Mouse (Mus musculus): ENCODE results near the gene Schip1.

Gene Schip1

GRCm38 (mm10) chr3:68555087-68555662 lies 490.6 kb downstream of the Schip1 start:
- DNase-seq (ENCODE audit: low read depth, low spot score): no peak

- peak; percentile 55 for DNase-seq (ENCODE audit: low read depth, low spot score)
Observed at GRCm38 (mm10) chr3:68556891-68557290, 492.3 kb downstream of the Schip1 start.

- no peak for DNase-seq (ENCODE audit: low read depth, low spot score)
Observed at GRCm38 (mm10) chr3:68558744-68559143, 494.1 kb downstream of the Schip1 start.

DNA sequence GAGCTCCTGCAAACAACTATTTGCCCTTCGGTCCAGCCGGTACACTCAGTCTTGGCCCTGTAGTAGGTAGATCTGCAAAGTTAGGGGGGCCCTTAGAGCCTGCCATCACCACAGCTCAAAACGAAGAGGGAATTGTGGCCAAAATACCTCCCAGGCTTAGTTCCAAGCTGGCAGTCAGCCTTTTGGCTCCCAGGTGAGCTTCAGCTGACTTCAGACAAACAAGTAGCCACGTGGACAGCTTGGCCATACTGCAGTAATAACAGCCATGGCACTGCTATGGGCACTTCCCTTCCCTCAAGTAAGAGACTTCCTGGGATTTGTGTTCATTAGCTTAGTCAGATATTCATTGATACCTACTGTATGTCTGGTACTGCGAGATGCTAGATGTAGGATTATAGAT lies 495.5 kb downstream of the Schip1 start:
- no peak for DNase-seq (ENCODE audit: low read depth, low spot score)

- DNase-seq (ENCODE audit: low read depth, low spot score): peak; percentile 44
Observed at GRCm38 (mm10) chr3:68562838-68563237, 498.2 kb downstream of the Schip1 start.

DNA sequence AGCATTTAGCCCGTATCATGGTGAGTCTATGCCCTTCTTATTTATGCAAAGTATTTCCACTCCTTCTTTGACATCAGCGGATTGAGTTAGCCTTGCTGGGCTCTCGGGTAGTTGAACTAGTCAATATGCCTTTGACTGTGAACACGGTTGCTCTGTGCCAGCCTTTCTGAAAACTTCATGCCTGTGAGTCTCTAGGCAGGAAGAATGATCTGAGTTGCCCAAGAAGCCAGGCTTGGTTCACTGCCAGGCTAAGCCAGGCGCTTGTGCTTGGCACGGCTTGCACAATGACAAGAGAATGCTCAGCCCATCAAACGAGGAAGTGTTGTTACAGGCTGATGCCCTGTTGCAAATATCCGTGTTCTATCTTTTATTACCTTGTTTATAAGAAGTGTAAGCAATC lies 499.3 kb downstream of the Schip1 start:
- peak; percentile 17 for DNase-seq (ENCODE audit: low read depth, low spot score)

GRCm38 (mm10) chr3:68564978-68565674 lies 500.5 kb downstream of the Schip1 start:
- peak; percentile 43 for DNase-seq (ENCODE audit: low read depth, low spot score)

DNA sequence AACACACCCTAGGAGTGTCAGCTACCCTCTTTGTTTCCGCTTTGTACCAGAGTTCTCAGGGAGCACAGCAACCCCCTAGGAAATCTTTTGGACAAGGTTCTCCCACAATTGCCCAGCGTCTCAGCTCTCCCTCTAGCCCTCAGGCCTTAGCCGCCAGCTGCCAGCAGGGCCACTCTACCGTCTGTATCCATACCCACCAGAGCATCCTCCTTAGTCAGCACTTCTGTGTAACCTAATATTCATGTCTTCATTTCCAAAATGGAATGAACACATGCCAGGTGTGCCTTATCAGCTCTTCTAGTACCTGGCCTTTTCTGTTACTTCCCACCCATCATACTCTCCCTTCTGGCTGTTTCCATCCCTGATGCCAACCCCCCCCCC lies 501.1 kb downstream of the Schip1 start:
- no peak for DNase-seq (ENCODE audit: low read depth, low spot score)

- DNase-seq (ENCODE audit: low read depth, low spot score): no peak
Observed at GRCm38 (mm10) chr3:68567581-68567980, 503.0 kb downstream of the Schip1 start.

GRCm38 (mm10) chr3:68568149-68568548 lies 503.5 kb downstream of the Schip1 start:
- no peak for DNase-seq (ENCODE audit: low read depth, low spot score)

- no peak for DNase-seq (ENCODE audit: low read depth, low spot score)
Observed at GRCm38 (mm10) chr3:68568716-68569115, 504.1 kb downstream of the Schip1 start.

- no peak for DNase-seq (ENCODE audit: low read depth, low spot score)
Observed at GRCm38 (mm10) chr3:68570319-68570718, 505.7 kb downstream of the Schip1 start.

DNA sequence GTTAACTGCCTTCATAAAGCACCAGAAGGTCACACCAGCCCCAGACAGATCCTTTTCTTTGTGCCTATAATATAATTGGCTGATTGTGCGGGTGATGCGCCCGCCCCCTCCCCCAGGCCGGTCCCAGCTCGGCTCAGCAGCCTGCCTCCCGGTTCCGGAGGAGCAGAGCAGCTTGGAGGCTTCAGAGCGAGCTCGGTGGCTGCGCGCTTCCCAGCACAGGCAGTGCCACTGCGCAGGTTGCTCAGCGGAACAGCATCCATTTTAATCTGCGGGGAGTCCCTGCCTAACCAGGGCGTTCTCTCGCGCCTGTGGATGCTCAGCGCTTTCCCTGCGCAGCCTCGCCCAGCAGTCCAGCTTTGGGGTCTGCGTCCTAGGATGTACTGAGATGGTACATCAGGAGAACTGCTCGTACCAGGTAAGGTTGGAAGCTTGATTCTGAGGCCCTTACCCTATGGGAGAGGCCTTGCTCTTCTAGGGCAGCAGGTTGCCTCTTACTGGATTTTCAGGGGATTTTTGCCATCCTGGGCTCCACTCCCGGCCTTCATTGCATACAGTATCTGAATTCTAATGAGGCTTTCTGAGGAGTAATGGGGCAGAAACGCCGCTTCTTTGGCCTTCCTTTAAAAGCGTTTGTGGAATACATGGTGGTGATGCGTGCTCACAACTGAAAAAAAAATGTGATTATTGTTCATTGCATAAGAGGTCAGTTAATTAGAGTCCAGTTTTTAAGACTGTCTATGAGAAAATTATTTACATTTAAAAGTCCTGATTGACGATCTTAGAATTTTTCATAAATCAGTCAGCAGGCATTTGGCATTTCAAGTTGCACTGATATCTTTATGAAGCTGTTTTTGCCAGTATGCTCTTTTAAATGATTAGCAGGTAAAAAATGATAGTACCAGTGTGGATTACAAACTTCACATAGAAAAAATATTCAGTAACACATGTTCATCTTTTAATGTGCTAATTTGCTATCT lies 507.9 kb downstream of the Schip1 start:
- DNase-seq (ENCODE audit: low read depth, low spot score): no peak

DNA sequence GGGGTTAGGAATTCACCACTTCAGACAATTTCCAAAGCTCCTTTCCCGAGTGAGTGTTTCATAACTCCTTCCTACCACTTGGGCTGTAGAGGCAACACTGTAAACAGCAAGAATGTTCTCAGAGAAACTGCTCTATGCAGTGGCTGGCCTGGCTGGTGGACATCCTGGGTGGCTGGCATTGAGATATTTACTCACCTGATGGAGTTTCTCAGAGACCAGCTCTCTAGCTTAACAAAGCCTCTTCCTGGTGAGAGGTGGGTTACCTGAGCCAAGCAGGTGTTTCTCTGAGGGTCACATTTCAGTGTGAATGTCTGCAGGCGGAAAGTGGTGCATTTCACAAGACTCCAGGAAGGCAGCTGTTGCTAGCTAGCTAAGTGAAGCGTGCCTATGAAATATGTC lies 508.6 kb downstream of the Schip1 start:
- DNase-seq (ENCODE audit: low read depth, low spot score): no peak

- no peak for DNase-seq (ENCODE audit: low read depth, low spot score)
Observed at GRCm38 (mm10) chr3:68574097-68574496, 509.5 kb downstream of the Schip1 start.

DNA sequence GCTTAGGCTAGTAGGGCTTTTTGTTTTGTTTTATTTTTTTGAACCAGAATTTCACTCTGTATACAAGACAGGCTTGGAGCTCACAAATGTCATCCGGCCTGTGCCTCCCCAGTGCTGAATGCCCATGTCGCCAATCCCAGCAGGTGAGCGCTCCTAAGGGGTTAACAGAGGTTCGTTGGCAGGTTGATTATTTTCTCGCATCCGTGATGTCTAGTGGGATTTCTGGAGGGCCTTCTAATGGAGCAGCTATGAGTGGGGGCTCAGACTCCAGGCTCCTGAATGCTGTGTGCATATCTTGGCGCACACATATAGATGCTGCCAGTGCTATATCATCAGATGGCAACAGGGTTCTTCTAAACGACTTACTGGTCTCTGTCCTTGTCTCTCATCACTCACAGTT lies 510.0 kb downstream of the Schip1 start:
- no peak for DNase-seq (ENCODE audit: low read depth, low spot score)

GRCm38 (mm10) chr3:68575636-68576340 lies 511.2 kb downstream of the Schip1 start:
- no peak for DNase-seq (ENCODE audit: low read depth, low spot score)

DNA sequence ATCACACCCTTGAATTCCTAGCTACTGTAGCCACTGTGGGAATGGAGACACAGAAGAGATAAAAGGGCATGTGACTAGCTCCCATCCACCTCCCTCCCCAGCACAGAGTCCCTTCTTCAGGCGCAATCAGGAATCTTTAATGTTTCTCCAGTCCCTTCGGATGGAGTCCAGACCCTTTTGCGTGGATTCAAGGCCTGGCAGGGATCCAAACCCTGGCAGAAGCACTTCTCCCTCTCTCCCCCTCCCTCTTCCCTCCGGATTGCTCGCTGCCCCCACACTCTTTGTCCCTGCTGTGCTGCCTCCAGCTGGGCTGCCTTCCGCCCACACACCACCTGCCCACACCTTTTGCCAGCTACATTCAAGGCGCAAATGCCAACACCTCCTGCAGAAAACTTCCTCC lies 511.8 kb downstream of the Schip1 start:
- no peak for DNase-seq (ENCODE audit: low read depth, low spot score)

DNA sequence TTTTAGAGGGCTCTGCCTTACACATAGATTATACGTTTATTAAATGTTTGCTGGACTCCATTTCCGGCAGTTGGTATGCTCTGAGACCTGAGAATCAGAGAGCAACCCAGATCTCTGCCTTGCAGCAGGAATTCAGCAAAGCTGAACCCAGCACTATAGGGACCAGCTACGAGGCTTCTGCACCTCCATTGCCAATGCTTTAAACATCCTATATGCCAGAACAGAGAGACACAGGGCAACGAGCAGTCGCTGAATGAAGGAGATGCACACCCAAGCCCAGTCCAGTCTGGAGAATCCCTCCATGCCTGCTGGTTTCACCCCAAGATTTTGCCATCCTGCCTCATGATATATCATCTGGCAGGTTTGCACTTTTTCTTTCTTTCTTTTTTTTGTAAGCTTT lies 512.3 kb downstream of the Schip1 start:
- DNase-seq (ENCODE audit: low read depth, low spot score): no peak

- no peak for DNase-seq (ENCODE audit: low read depth, low spot score)
Observed at GRCm38 (mm10) chr3:68581591-68581990, 517.0 kb downstream of the Schip1 start.

DNA sequence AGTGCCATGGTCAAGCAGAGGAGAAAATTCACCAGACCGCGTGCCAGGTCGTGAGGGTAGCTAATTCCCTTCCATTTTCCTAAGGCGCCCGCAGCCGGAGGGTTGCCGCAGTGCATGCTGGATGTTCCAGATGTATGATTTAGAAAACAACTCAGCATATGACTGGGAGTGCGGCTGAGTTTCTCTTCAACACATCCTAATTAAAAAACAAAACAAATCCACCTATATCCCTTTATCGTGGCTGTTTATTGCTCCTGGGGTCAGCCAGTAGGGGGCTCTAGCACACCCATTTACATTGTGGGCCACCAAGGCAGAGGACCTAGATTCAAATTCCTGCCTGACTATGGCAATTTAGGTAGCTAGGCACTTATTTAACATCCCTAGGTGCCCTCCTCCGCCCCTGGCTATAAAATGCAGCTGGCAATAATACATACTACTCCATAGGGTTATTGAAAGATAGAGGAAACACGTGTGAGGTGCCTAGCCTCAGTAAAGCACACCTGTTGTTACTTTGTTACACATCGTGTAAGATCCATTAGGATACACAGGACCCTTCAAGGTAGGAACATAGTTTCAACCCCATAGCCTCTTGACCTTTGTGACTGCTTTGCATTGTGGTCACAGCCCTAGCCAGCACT lies 517.6 kb downstream of the Schip1 start:
- peak; percentile 37 for DNase-seq (ENCODE audit: low read depth, low spot score)
